Mouse (Mus musculus): ENCODE data around the gene Ccin. TPM values are rescaled to one million over a fixed set of nuclear protein-coding genes. Genes with fewer than 3 reads are reported as not detected.

Gene Ccin
- polyA plus RNA-seq, 1 experiment from 2014 or later, result not detected

GRCm38 (mm10) chr4:44028303-44029135 is 45.2 kb downstream of the Ccin start:
- DNase-seq (ENCODE audit: low spot score), result peak; percentile 68
- H3K4me1 ChIP-seq (replicated peaks; ENCODE audit: control insufficient read depth, insufficient read depth, low read length), result peaks cover 10% of the 10 kb centered on the region; the same call in 1 of the 2 replicates
- 27% methylated on average over 16 of the region's 16 CpGs for WGBS
- H3K27ac ChIP-seq (ENCODE audit: low read depth), result peak overlapping the region; percentile 73
- H3K4me3 ChIP-seq (ENCODE audit: low read depth, low read length), result no peak overlapping the region
- ATAC-seq (replicated peaks; ENCODE audit: low FRiP score, low TSS enrichment, low read depth), result peak; percentile 80
- no peaks in the 10 kb centered on the region for H3K27me3 ChIP-seq (replicated peaks; ENCODE audit: control insufficient read depth, insufficient read depth, low read length)
- H3K36me3 ChIP-seq (ENCODE audit: control insufficient read depth, insufficient read depth, low read length), result peaks cover 92% of the 10 kb centered on the region
- H3K4me2 ChIP-seq (ENCODE audit: low read length), result no peak overlapping the region
- no peaks in the 10 kb centered on the region for H3K9me3 ChIP-seq (ENCODE audit: control insufficient read depth, low read length)
- 0 out of 2 replicates have a peak overlapping the region, but pooled peaks have one; percentile 7 for H3K9ac ChIP-seq (ENCODE audit: low read length)

GRCm38 (mm10) chr4:44029661-44030066 is 46.4 kb downstream of the Ccin start:
- 90% methylated on average over 15 of the region's 15 CpGs for WGBS
- no peak overlapping the region for H3K9ac ChIP-seq (ENCODE audit: low read length)
- H3K4me3 ChIP-seq (ENCODE audit: low read depth, low read length), result no peak overlapping the region
- DNase-seq (ENCODE audit: low spot score) (no peak), ATAC-seq (replicated peaks; ENCODE audit: low FRiP score, low TSS enrichment, low read depth) (no peak)
- H3K27ac ChIP-seq (ENCODE audit: low read depth), result no peak overlapping the region
- H3K27me3 ChIP-seq (replicated peaks; ENCODE audit: control insufficient read depth, insufficient read depth, low read length), result no peaks in the 10 kb centered on the region
- peaks cover 81% of the 10 kb centered on the region for H3K36me3 ChIP-seq (ENCODE audit: control insufficient read depth, insufficient read depth, low read length)
- H3K4me1 ChIP-seq (replicated peaks; ENCODE audit: control insufficient read depth, insufficient read depth, low read length), result peaks cover 10% of the 10 kb centered on the region; the same call in 1 of the 2 replicates
- H3K9me3 ChIP-seq (ENCODE audit: control insufficient read depth, low read length), result no peaks in the 10 kb centered on the region
- H3K4me2 ChIP-seq (ENCODE audit: low read length), result no peak overlapping the region

- Histone ChIP-seq H3K4me1 (replicated peaks; ENCODE audit: control insufficient read depth, insufficient read depth, low read length) (peaks cover 10% of the 10 kb centered on the region; the same call in 1 of the 2 replicates), H3K9me3 (ENCODE audit: control insufficient read depth, low read length) (no peaks in the 10 kb centered on the region), H3K27ac (ENCODE audit: low read depth) (no peak overlapping the region), H3K27me3 (replicated peaks; ENCODE audit: control insufficient read depth, insufficient read depth, low read length) (no peaks in the 10 kb centered on the region), H3K4me2 (ENCODE audit: low read length) (no peak overlapping the region), H3K9ac (ENCODE audit: low read length) (no peak overlapping the region), H3K4me3 (ENCODE audit: low read depth, low read length) (no peak overlapping the region), H3K36me3 (ENCODE audit: control insufficient read depth, insufficient read depth, low read length) (peaks cover 66% of the 10 kb centered on the region)
- no peak for ATAC-seq (replicated peaks; ENCODE audit: low FRiP score, low TSS enrichment, low read depth)
- WGBS, result 88% methylated on average over 5 of the region's 5 CpGs
- DNase-seq (ENCODE audit: low spot score), result no peak
Observed at GRCm38 (mm10) chr4:44031521-44031920, 48.2 kb downstream of the Ccin start.

Other genes starting within 250 kb of the Ccin start
- gene Olfr159, start 212.5 kb upstream of the Ccin start, polyA plus RNA-seq (2014; fragmentation: Nextera tagmentation; extraction: Ambion mirVana), result not detected in 2 replicates
- gene Olfr156, start 159.6 kb upstream of the Ccin start, polyA plus RNA-seq (2014; fragmentation: Nextera tagmentation; extraction: Ambion mirVana), result not detected in 2 replicates
- not detected in 2 replicates for gene Olfr157, start 143.3 kb upstream of the Ccin start, polyA plus RNA-seq (2014; fragmentation: Nextera tagmentation; extraction: Ambion mirVana)
- not detected in 2 replicates for gene Olfr155, start 131.9 kb upstream of the Ccin start, polyA plus RNA-seq (2014; fragmentation: Nextera tagmentation; extraction: Ambion mirVana)
- gene Reck, start 108.0 kb upstream of the Ccin start, polyA plus RNA-seq (2014; fragmentation: Nextera tagmentation; extraction: Ambion mirVana), result 27.6 and 30.8 TPM in 2 replicates
- gene Glipr2, start 26.1 kb upstream of the Ccin start, polyA plus RNA-seq (2014; fragmentation: Nextera tagmentation; extraction: Ambion mirVana), result 102 and 126 TPM in 2 replicates
- 233 and 240 TPM in 2 replicates for gene Clta, start 21.0 kb downstream of the Ccin start, polyA plus RNA-seq (2014; fragmentation: Nextera tagmentation; extraction: Ambion mirVana)
- 41.5 and 42.3 TPM in 2 replicates for gene Gne, start 100.7 kb downstream of the Ccin start, polyA plus RNA-seq (2014; fragmentation: Nextera tagmentation; extraction: Ambion mirVana)

All from intestine, embryonic 14.5 days (tissue).